Mouse (Mus musculus) CD8-positive naive resting alpha-beta T cell, adult 57 days (primary cell): ENCODE data around the gene Nuak1. TPM values are rescaled to one million over a fixed set of nuclear protein-coding genes. Genes with fewer than 3 reads are reported as not detected.

ENCODE experiments used
- total RNA-seq: library from RNA; stranded (reverse); gene quantifications from one replicate; pipeline ENCODE4 v1.2.4, GENCODE M21; 2023

The Nuak1 gene
- 0.31 TPM for total RNA-seq

DNA sequence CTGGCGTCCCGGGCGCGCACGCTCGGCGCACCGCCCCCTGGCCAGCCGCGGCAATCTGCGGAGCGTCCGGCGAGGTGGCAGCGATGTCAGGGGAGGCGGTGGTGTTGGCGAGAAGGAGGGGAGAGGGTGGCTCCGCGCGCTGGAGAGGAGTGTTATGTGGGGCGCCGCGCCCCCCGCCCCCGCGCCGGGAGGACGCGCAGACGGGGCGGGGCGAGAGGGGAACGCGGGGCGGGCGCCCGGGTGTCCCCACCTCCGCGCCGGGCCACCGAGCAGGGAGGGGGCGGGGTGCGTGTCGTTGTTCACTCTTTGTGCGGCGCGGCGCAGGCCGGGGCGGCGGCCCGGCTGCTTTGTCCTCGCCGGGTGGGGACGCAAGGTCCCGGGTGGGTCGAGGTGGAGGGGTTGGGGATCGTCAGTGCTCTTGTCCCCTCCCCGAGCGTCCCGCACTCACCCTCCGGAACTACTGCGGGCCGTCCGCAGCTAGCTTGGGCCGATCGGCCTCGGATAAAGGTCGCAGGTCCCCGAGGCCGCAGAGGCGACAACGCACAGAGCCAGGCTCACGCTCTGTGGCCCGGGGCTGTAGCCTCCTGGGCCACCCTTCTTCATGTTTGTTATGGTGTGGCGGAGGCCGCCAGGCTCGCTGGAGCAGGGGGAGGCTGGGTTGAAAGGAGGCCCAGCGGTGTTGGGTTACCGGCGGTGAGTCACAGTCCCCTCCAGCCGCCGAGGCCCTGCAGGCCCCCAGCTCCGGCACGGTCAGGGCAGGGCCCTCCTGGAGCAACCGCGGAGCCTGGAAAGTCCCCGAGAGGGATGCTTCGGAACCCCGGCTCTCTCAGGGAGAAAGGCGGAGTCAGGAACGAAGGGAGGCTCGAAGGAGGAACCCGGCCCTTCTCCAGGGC, at the start of gene Nuak1:
Gene Nuak1, minus strand, starts transcription at position 57 of the 893 bp plus-strand sequence.

Other genes starting within 250 kb of the Nuak1 start
- 3.1 TPM for gene Ckap4, start 93.5 kb upstream of the Nuak1 start, total RNA-seq
- 202 TPM for gene Tcp11l2, start 136.0 kb upstream of the Nuak1 start, total RNA-seq
- gene Polr3b, start 181.7 kb upstream of the Nuak1 start, total RNA-seq = 40.1 TPM